8 mouse cellular contexts compared by ENCODE assay signal in the genomic region with DNA sequence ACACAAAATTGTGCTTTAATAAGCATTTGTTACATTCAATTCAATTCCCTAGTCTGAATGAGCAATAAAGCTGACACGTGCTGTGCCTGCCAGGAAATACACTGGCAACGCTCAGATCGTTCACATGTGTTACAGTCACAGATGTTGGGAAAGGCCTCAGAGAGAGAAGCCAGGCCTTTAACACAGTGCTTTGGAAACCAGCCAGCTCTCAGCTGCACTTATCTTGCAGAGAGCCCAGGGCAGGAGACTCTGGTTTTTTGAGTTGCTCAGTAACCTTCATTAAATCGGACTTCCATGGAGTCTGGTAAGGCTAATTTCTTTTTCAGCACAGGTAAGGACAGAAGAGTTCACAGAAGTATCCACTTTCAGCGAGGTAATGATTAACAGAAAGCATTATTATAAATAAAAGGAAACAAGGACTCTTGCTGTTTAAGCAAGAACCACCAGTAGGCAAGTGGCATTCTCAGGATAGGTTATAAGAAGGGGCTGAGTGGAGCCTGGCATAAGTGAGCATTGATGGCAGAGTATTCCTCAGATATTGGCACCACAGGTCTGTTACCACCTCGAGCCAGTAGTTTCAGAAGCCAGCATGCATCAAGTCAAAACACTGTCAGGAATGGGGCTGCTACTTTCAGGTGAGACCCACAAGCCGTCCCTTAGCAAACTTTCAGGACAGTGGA.
DNase-seq lines count a peak whose midpoint lies in the region; ATAC-seq and TF ChIP-seq lines count a peak whose summit lies in the region.
"Had no signal": no experiment of that assay in that cellular context is flagged by ENCODE, and none has a peak within 500 bp of the region (broad histone marks: within the 10 kb centered on the region; RNA-seq: fewer than 3 reads in every experiment).

No protein-coding gene starts in this region.

- no peaks in the 10 kb centered on the region for H3K27me3 ChIP-seq in forebrain, postnatal 0 days (ENCODE audit: insufficient read depth, low read length)
- H3K27me3 ChIP-seq in neural tube, embryonic 14.5 days (ENCODE audit: control insufficient read depth, insufficient read depth, low read length), result no peaks in the 10 kb centered on the region
- H3K27me3 ChIP-seq: liver, embryonic 15.5 days had no signal

- H3K9me3 ChIP-seq in forebrain, postnatal 0 days (ENCODE audit: low read length), result no peaks in the 10 kb centered on the region
- no peaks in the 10 kb centered on the region for H3K9me3 ChIP-seq in neural tube, embryonic 14.5 days (ENCODE audit: control insufficient read depth, low read length)
- H3K9me3 ChIP-seq: liver, embryonic 15.5 days had no signal

- DNase-seq in MN1 (ENCODE audit: low spot score) (peak; percentile 53), adipocyte (ENCODE audit: low spot score) (peak; percentile 91)
- DNase-seq in forebrain, postnatal 0 days, result peak; percentile 81
- DNase-seq in heart, postnatal 36 days, result peak; percentile 43 to 47
- peak; percentile 14 for DNase-seq in large intestine, adult 2 months (ENCODE audit: low read depth, low spot score)
- DNase-seq in spleen, adult 12 weeks (ENCODE audit: low spot score), result no peak

- no peaks in the 10 kb centered on the region for H3K36me3 ChIP-seq in forebrain, postnatal 0 days (ENCODE audit: insufficient read depth)
- H3K36me3 ChIP-seq in neural tube, embryonic 14.5 days (ENCODE audit: control insufficient read depth, insufficient read depth, low read length), result no peaks in the 10 kb centered on the region
- H3K36me3 ChIP-seq: liver, embryonic 15.5 days had no signal

- H3K4me2 ChIP-seq in forebrain, postnatal 0 days (ENCODE audit: low read depth), result no peak overlapping the region
- no peak overlapping the region for H3K4me2 ChIP-seq in neural tube, embryonic 14.5 days (ENCODE audit: low read depth, low read length)
- H3K4me2 ChIP-seq: liver, embryonic 15.5 days had no signal

- WGBS in forebrain, postnatal 0 days, result 26% methylated on average over 7 of the region's 7 CpGs
- 19% methylated on average over 7 of the region's 7 CpGs for WGBS in large intestine, adult 2 months
- 38% methylated on average over 7 of the region's 7 CpGs for WGBS in neural tube, embryonic 14.5 days

- no peak overlapping the region for H3K4me3 ChIP-seq in forebrain, postnatal 0 days (ENCODE audit: low read depth, low read length)
- no peak overlapping the region for H3K4me3 ChIP-seq in neural tube, embryonic 14.5 days (ENCODE audit: low read depth, low read length)
- H3K4me3 ChIP-seq: liver, embryonic 15.5 days had no signal

- peak; percentile 95 for ATAC-seq in forebrain, postnatal 0 days
- ATAC-seq in neural tube, embryonic 14.5 days (ENCODE audit: low read depth), result peak; percentile 97

- no peak for TF ChIP-seq CTCF in forebrain, postnatal 0 days (IDR thresholded peaks at IDR 0.05; ENCODE audit: low read depth)

- H3K9ac ChIP-seq in forebrain, postnatal 0 days, result no peak overlapping the region
- no peak overlapping the region for H3K9ac ChIP-seq in neural tube, embryonic 14.5 days (replicated peaks; ENCODE audit: low read depth, low read length)
- H3K9ac ChIP-seq: liver, embryonic 15.5 days had no signal

- H3K4me1 ChIP-seq in forebrain, postnatal 0 days (ENCODE audit: insufficient read depth), result 0 out of 2 replicates have a peak, but pooled peaks cover 8% of the 10 kb centered on the region
- peaks cover 8% of the 10 kb centered on the region for H3K4me1 ChIP-seq in neural tube, embryonic 14.5 days (ENCODE audit: control insufficient read depth, insufficient read depth, low read length)
- H3K4me1 ChIP-seq: liver, embryonic 15.5 days had no signal

- intact Hi-C loops in heart, postnatal 36 days (cut with DNase I), result no loop called here

- H3K27ac ChIP-seq in forebrain, postnatal 0 days (ENCODE audit: low read depth, low read length), result no peak overlapping the region
- peak overlapping the region; percentile 62 for H3K27ac ChIP-seq in neural tube, embryonic 14.5 days (ENCODE audit: low read depth, low read length)
- H3K27ac ChIP-seq: liver, embryonic 15.5 days had no signal
